Mouse (Mus musculus): ENCODE results near the gene Slc8b1.

DNA sequence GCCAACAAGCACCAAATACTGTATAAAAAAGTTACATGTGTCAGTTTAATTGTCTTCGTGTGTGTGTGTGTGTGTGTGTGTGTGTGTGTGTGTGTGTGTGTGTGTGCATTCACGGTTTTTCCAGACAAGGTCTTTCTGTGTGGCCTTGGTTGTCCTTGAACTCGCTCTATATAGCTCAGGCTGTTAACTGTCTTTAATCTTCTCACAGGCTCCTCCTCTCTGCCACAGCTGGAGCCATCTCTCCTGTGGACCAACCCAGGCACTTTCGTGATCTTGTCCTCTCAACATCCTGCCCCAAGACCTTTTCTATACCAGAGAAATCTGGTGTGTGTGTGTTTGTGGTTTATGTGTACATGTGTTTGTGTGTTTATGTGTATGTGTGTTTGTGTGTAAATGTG, 52.9 kb downstream of the Slc8b1 start:
- no peak for TF ChIP-seq CTCF (IDR thresholded peaks at IDR 0.05)
- no peak for TF ChIP-seq POLR2A (IDR thresholded peaks at IDR 0.05; ENCODE audit: insufficient read depth, low read depth, low read length)
- TF ChIP-seq EP300 (IDR thresholded peaks at IDR 0.05; ENCODE audit: insufficient read depth, low read depth, low read length) = no peak
